In genomic region chr16:20413870-20414331, GRCm38 (mm10) we compare ENCODE assay signal across 19 mouse cellular contexts. TPM values are rescaled to one million over a fixed set of nuclear protein-coding genes. Genes with fewer than 3 reads are reported as not detected.
DNase-seq lines count a peak whose midpoint lies in the region; ATAC-seq and TF ChIP-seq lines count a peak whose summit lies in the region.
"Had no signal": no experiment of that assay in that cellular context is flagged by ENCODE, and none has a peak within 500 bp of the region (broad histone marks: within the 10 kb centered on the region; RNA-seq: fewer than 3 reads in every experiment).

No protein-coding gene starts in this region.

- no peak overlapping the region for H3K27ac ChIP-seq in midbrain, embryonic 13.5 days
- H3K27ac ChIP-seq in hindbrain, embryonic 16.5 days (ENCODE audit: low read depth, low read length) = no peak overlapping the region
- no peak overlapping the region for H3K27ac ChIP-seq in midbrain, postnatal 0 days (ENCODE audit: low read depth, low read length)
- H3K27ac ChIP-seq: forebrain, embryonic 10.5 days; heart, embryonic 13.5 days; hindbrain, embryonic 12.5 days; limb, embryonic 10.5 days; liver, embryonic 15.5 days; midbrain, embryonic 15.5 days; neural tube, embryonic 13.5 days had no signal

- H3K27me3 ChIP-seq in midbrain, embryonic 13.5 days = no peaks in the 10 kb centered on the region
- no peaks in the 10 kb centered on the region for H3K27me3 ChIP-seq in hindbrain, embryonic 16.5 days (replicated peaks; ENCODE audit: control insufficient read depth, insufficient read depth, low read length)
- no peaks in the 10 kb centered on the region for H3K27me3 ChIP-seq in midbrain, postnatal 0 days (ENCODE audit: insufficient read depth, low read length)
- H3K27me3 ChIP-seq: heart, embryonic 13.5 days; hindbrain, embryonic 12.5 days; liver, embryonic 15.5 days; midbrain, embryonic 15.5 days; neural tube, embryonic 13.5 days had no signal

- no peak for ATAC-seq in midbrain, embryonic 13.5 days
- no peak for ATAC-seq in hindbrain, embryonic 16.5 days
- no peak for ATAC-seq in midbrain, postnatal 0 days (ENCODE audit: low FRiP score)
- ATAC-seq: midbrain, embryonic 15.5 days had no signal

- TF ChIP-seq CTCF in midbrain, postnatal 0 days (IDR thresholded peaks at IDR 0.05) = no peak

- peaks cover 26% of the 10 kb centered on the region for H3K36me3 ChIP-seq in midbrain, embryonic 13.5 days
- no peaks in the 10 kb centered on the region; the same call in 1 of the 2 replicates for H3K36me3 ChIP-seq in hindbrain, embryonic 16.5 days (ENCODE audit: control insufficient read depth, insufficient read depth, low read length)
- 0 out of 2 replicates have a peak, but pooled peaks cover 7% of the 10 kb centered on the region for H3K36me3 ChIP-seq in midbrain, postnatal 0 days (ENCODE audit: insufficient read depth, low read length)
- H3K36me3 ChIP-seq: hindbrain, embryonic 12.5 days had no signal

- DNase-seq in adrenal gland, postnatal 14 days = peak; percentile 17
- DNase-seq in adrenal gland, adult 8-10 months = no peak
- DNase-seq in 3T3-L1 (ENCODE audit: low read depth, low spot score) = peak; percentile 77
- DNase-seq in adrenal gland, postnatal 36 days = peak; percentile 31 to 52
- DNase-seq in lung, postnatal 10 days = peak; percentile 18
- DNase-seq in midbrain, postnatal 0 days (ENCODE audit: low spot score) = no peak
- DNase-seq: B cell, adult 2 months; cerebellum, adult 9-10 months; kidney, adult 9 months; retina, postnatal 1 day had no signal

- no peak overlapping the region for H3K4me2 ChIP-seq in midbrain, embryonic 13.5 days (replicated peaks)
- H3K4me2 ChIP-seq in hindbrain, embryonic 16.5 days (ENCODE audit: low read length) = no peak overlapping the region
- no peak overlapping the region for H3K4me2 ChIP-seq in midbrain, postnatal 0 days (ENCODE audit: low read depth, low read length, poor library complexity, severe bottlenecking)
- H3K4me2 ChIP-seq: heart, embryonic 13.5 days; hindbrain, embryonic 12.5 days; liver, embryonic 15.5 days; midbrain, embryonic 15.5 days; neural tube, embryonic 13.5 days had no signal

- no peak overlapping the region for H3K9ac ChIP-seq in midbrain, embryonic 13.5 days (replicated peaks)
- H3K9ac ChIP-seq in hindbrain, embryonic 16.5 days (ENCODE audit: low read depth, low read length) = no peak overlapping the region
- no peak overlapping the region for H3K9ac ChIP-seq in midbrain, postnatal 0 days (replicated peaks; ENCODE audit: low read length, poor library complexity, severe bottlenecking)
- H3K9ac ChIP-seq: heart, embryonic 13.5 days; hindbrain, embryonic 12.5 days; liver, embryonic 15.5 days; midbrain, embryonic 15.5 days; neural tube, embryonic 13.5 days had no signal

- no peak overlapping the region for H3K4me3 ChIP-seq in midbrain, embryonic 13.5 days (replicated peaks)
- H3K4me3 ChIP-seq in hindbrain, embryonic 16.5 days (ENCODE audit: low read length) = no peak overlapping the region
- H3K4me3 ChIP-seq in midbrain, postnatal 0 days (ENCODE audit: low read depth, low read length) = no peak overlapping the region
- H3K4me3 ChIP-seq: forebrain, embryonic 10.5 days; heart, embryonic 13.5 days; hindbrain, embryonic 12.5 days; limb, embryonic 10.5 days; liver, embryonic 15.5 days; midbrain, embryonic 15.5 days; neural tube, embryonic 13.5 days had no signal

- no peaks in the 10 kb centered on the region for H3K4me1 ChIP-seq in midbrain, embryonic 13.5 days (replicated peaks)
- no peaks in the 10 kb centered on the region for H3K4me1 ChIP-seq in hindbrain, embryonic 16.5 days (ENCODE audit: control insufficient read depth, insufficient read depth, low read depth, low read length)
- H3K4me1 ChIP-seq in midbrain, postnatal 0 days (ENCODE audit: insufficient read depth, low read length) = no peaks in the 10 kb centered on the region
- H3K4me1 ChIP-seq: forebrain, embryonic 10.5 days; hindbrain, embryonic 12.5 days; limb, embryonic 10.5 days; midbrain, embryonic 15.5 days; neural tube, embryonic 13.5 days had no signal

- 84% methylated on average over 2 of the region's 2 CpGs for WGBS in midbrain, embryonic 13.5 days
- WGBS in hindbrain, embryonic 16.5 days = 83% methylated on average over 2 of the region's 2 CpGs
- 81% methylated on average over 2 of the region's 2 CpGs for WGBS in midbrain, postnatal 0 days

- no peaks in the 10 kb centered on the region for H3K9me3 ChIP-seq in midbrain, embryonic 13.5 days
- no peaks in the 10 kb centered on the region for H3K9me3 ChIP-seq in hindbrain, embryonic 16.5 days (ENCODE audit: control insufficient read depth, low read length)
- H3K9me3 ChIP-seq in midbrain, postnatal 0 days (ENCODE audit: low read length) = no peaks in the 10 kb centered on the region
- H3K9me3 ChIP-seq: forebrain, embryonic 10.5 days; heart, embryonic 13.5 days; hindbrain, embryonic 12.5 days; limb, embryonic 10.5 days; liver, embryonic 15.5 days; midbrain, embryonic 15.5 days; neural tube, embryonic 13.5 days had no signal

RNA-seq across cellular contexts. Expression of gene Abcc5, which starts 12.3 kb away (rescaled TPM):
- 48.2 and 50.7 TPM in 2 replicates for total RNA-seq in adrenal gland, postnatal 14 days (2021)
- total RNA-seq in adrenal gland, adult 8-10 months (2022) = 100 to 1,000 TPM in 2 of 4 experiments, 10 to 100 TPM in 2; 74.2 to 148 (median 106) TPM
- total RNA-seq in adrenal gland, postnatal 36 days (2021) = 10 to 100 TPM; 59.4 to 78.0 TPM
- 141 and 150 TPM in 2 replicates for polyA plus RNA-seq in midbrain, embryonic 13.5 days (2015; fragmentation: Nextera tagmentation; extraction: Ambion mirVana)
- 123 and 150 TPM in 2 replicates for polyA plus RNA-seq in hindbrain, embryonic 16.5 days (2015; fragmentation: Nextera tagmentation; extraction: Ambion mirVana)
- 68.7 and 90.1 TPM in 2 replicates for total RNA-seq in midbrain, postnatal 0 days (2014; rRNA removed)
- polyA plus RNA-seq in midbrain, postnatal 0 days (2015; fragmentation: Nextera tagmentation; extraction: Ambion mirVana) = 98.7 and 110 TPM in 2 replicates

Comparison
In these comparisons a context has a peak if more than half of its experiments do, and no peak if none do; other contexts are left out.
1. DNase-seq: peak in adrenal gland, postnatal 14 days (single experiment), 3T3-L1 (single experiment), adrenal gland, postnatal 36 days (2 of 2) and lung, postnatal 10 days (single experiment); none in adrenal gland, adult 8-10 months (single experiment) and midbrain, postnatal 0 days (single experiment).